Mouse (Mus musculus): ENCODE measurements around the gene Olfr1395. TPM values are rescaled to one million over a fixed set of nuclear protein-coding genes. Genes with fewer than 3 reads are reported as not detected.

The Olfr1395 gene
- not detected in 2 replicates for polyA plus RNA-seq (2015; fragmentation: Nextera tagmentation; extraction: Ambion mirVana)

GRCm38 (mm10) chr11:49141974-49142373, at the start of gene Olfr1395:
TSS of gene Olfr1395 (plus strand) at chr11:49142274.
- H3K9ac ChIP-seq, result no peak within 1 kb of the TSS
- ATAC-seq (ENCODE audit: low FRiP score, low read depth), result no peak
- H3K4me2 ChIP-seq (replicated peaks), result no peak within 1 kb of the TSS
- H3K4me3 ChIP-seq, result no peak within 1 kb of the TSS
- no peaks in the 10 kb centered on the region for H3K36me3 ChIP-seq
- no peaks in the 10 kb centered on the region for H3K27me3 ChIP-seq
- 90% methylated on average over 6 of the region's 6 CpGs for WGBS
- H3K9me3 ChIP-seq, result no peaks in the 10 kb centered on the region
- no peak within 1 kb of the TSS for H3K27ac ChIP-seq
- H3K4me1 ChIP-seq, result no peaks in the 10 kb centered on the region

GRCm38 (mm10) chr11:49092786-49093185, 49.3 kb upstream of the Olfr1395 start:
- WGBS, result 88% methylated on average over 2 of the region's 2 CpGs
- peaks cover 6% of the 10 kb centered on the region; the same call in 1 of the 2 replicates for H3K4me1 ChIP-seq
- no peak for ATAC-seq (ENCODE audit: low FRiP score, low read depth)
- no peak overlapping the region for H3K27ac ChIP-seq
- no peaks in the 10 kb centered on the region for H3K36me3 ChIP-seq
- no peak overlapping the region for H3K4me2 ChIP-seq (replicated peaks)
- H3K9ac ChIP-seq, result no peak overlapping the region
- no peaks in the 10 kb centered on the region for H3K27me3 ChIP-seq
- H3K4me3 ChIP-seq, result no peak overlapping the region
- no peaks in the 10 kb centered on the region for H3K9me3 ChIP-seq

- Histone ChIP-seq H3K9ac (no peak overlapping the region), H3K4me1 (no peaks in the 10 kb centered on the region), H3K4me2 (replicated peaks) (no peak overlapping the region), H3K9me3 (no peaks in the 10 kb centered on the region), H3K27me3 (no peaks in the 10 kb centered on the region), H3K36me3 (no peaks in the 10 kb centered on the region), H3K4me3 (no peak overlapping the region), H3K27ac (no peak overlapping the region)
- WGBS, result 78% methylated on average over 6 of the region's 6 CpGs
- ATAC-seq (ENCODE audit: low FRiP score, low read depth), result no peak
Observed at GRCm38 (mm10) chr11:49093861-49094660, 48.0 kb upstream of the Olfr1395 start.

- Histone ChIP-seq H3K27me3 (no peaks in the 10 kb centered on the region), H3K9me3 (no peaks in the 10 kb centered on the region), H3K4me1 (no peaks in the 10 kb centered on the region), H3K27ac (no peak overlapping the region), H3K36me3 (no peaks in the 10 kb centered on the region), H3K4me3 (no peak overlapping the region), H3K4me2 (replicated peaks) (no peak overlapping the region), H3K9ac (no peak overlapping the region)
- ATAC-seq (ENCODE audit: low FRiP score, low read depth), result no peak
- WGBS, result 85% methylated on average over 4 of the region's 4 CpGs
Observed at GRCm38 (mm10) chr11:49095367-49095766, 46.7 kb upstream of the Olfr1395 start.

GRCm38 (mm10) chr11:49100409-49100808, 41.7 kb upstream of the Olfr1395 start:
- H3K9me3 ChIP-seq, result no peaks in the 10 kb centered on the region

GRCm38 (mm10) chr11:49101500-49101899, 40.6 kb upstream of the Olfr1395 start:
- Histone ChIP-seq H3K9me3 (no peaks in the 10 kb centered on the region), H3K27me3 (no peaks in the 10 kb centered on the region), H3K9ac (no peak overlapping the region), H3K4me1 (no peaks in the 10 kb centered on the region), H3K4me2 (replicated peaks) (no peak overlapping the region), H3K36me3 (no peaks in the 10 kb centered on the region), H3K27ac (no peak overlapping the region), H3K4me3 (no peak overlapping the region)
- 60% methylated on average over 5 of the region's 5 CpGs for WGBS
- no peak for ATAC-seq (ENCODE audit: low FRiP score, low read depth)

More at GRCm38 (mm10) chr11:49100409-49100808, 41.7 kb upstream of the Olfr1395 start:
- ATAC-seq (ENCODE audit: low FRiP score, low read depth), result no peak
- H3K27ac ChIP-seq, result no peak overlapping the region
- H3K4me1 ChIP-seq, result no peaks in the 10 kb centered on the region
- no peaks in the 10 kb centered on the region for H3K27me3 ChIP-seq
- 80% methylated on average over 3 of the region's 3 CpGs for WGBS
- no peak overlapping the region for H3K9ac ChIP-seq
- no peak overlapping the region for H3K4me2 ChIP-seq (replicated peaks)
- H3K4me3 ChIP-seq, result no peak overlapping the region
- no peaks in the 10 kb centered on the region for H3K36me3 ChIP-seq

GRCm38 (mm10) chr11:49103047-49103693, 38.9 kb upstream of the Olfr1395 start:
- Histone ChIP-seq H3K4me3 (no peak overlapping the region), H3K9ac (no peak overlapping the region), H3K36me3 (no peaks in the 10 kb centered on the region), H3K9me3 (no peaks in the 10 kb centered on the region), H3K27me3 (no peaks in the 10 kb centered on the region), H3K4me1 (no peaks in the 10 kb centered on the region), H3K4me2 (replicated peaks) (0 out of 2 replicates have a peak overlapping the region, but pooled peaks have one; percentile 5), H3K27ac (no peak overlapping the region)
- peak; percentile 66; the same call in 1 of the 2 replicates for ATAC-seq (ENCODE audit: low FRiP score, low read depth)
- 11% methylated on average over 8 of the region's 8 CpGs for WGBS

- H3K9ac ChIP-seq, result no peak overlapping the region
- H3K4me3 ChIP-seq, result no peak overlapping the region
- 68% methylated on average over 1 of the region's 1 CpGs for WGBS
- no peak for ATAC-seq (ENCODE audit: low FRiP score, low read depth)
- H3K9me3 ChIP-seq, result no peaks in the 10 kb centered on the region
- no peak overlapping the region for H3K4me2 ChIP-seq (replicated peaks)
- no peaks in the 10 kb centered on the region for H3K4me1 ChIP-seq
- H3K27ac ChIP-seq, result no peak overlapping the region
- no peaks in the 10 kb centered on the region for H3K36me3 ChIP-seq
- H3K27me3 ChIP-seq, result no peaks in the 10 kb centered on the region
Observed at GRCm38 (mm10) chr11:49105752-49106151, 36.3 kb upstream of the Olfr1395 start.

- H3K4me1 ChIP-seq, result no peaks in the 10 kb centered on the region
- H3K4me3 ChIP-seq, result no peak overlapping the region
- 58% methylated on average over 10 of the region's 10 CpGs for WGBS
- H3K9ac ChIP-seq, result no peak overlapping the region
- no peaks in the 10 kb centered on the region for H3K27me3 ChIP-seq
- H3K27ac ChIP-seq, result no peak overlapping the region
- H3K4me2 ChIP-seq (replicated peaks), result no peak overlapping the region
- ATAC-seq (ENCODE audit: low FRiP score, low read depth), result no peak
- no peaks in the 10 kb centered on the region for H3K9me3 ChIP-seq
- no peaks in the 10 kb centered on the region for H3K36me3 ChIP-seq
Observed at GRCm38 (mm10) chr11:49107650-49108537, 34.2 kb upstream of the Olfr1395 start.

GRCm38 (mm10) chr11:49108833-49109232, 33.2 kb upstream of the Olfr1395 start:
- Histone ChIP-seq H3K4me3 (no peak overlapping the region), H3K4me2 (replicated peaks) (no peak overlapping the region), H3K4me1 (no peaks in the 10 kb centered on the region), H3K27ac (no peak overlapping the region), H3K36me3 (no peaks in the 10 kb centered on the region), H3K9me3 (no peaks in the 10 kb centered on the region), H3K27me3 (no peaks in the 10 kb centered on the region), H3K9ac (no peak overlapping the region)
- no peak for ATAC-seq (ENCODE audit: low FRiP score, low read depth)
- WGBS, result 48% methylated on average over 1 of the region's 1 CpGs

GRCm38 (mm10) chr11:49111000-49111399, 31.1 kb upstream of the Olfr1395 start:
- ATAC-seq (ENCODE audit: low FRiP score, low read depth), result no peak
- no peak overlapping the region for H3K27ac ChIP-seq
- no peaks in the 10 kb centered on the region for H3K9me3 ChIP-seq
- H3K4me2 ChIP-seq (replicated peaks), result no peak overlapping the region
- H3K36me3 ChIP-seq, result no peaks in the 10 kb centered on the region
- no peak overlapping the region for H3K4me3 ChIP-seq
- WGBS, result 59% methylated on average over 1 of the region's 1 CpGs
- H3K9ac ChIP-seq, result no peak overlapping the region
- no peaks in the 10 kb centered on the region for H3K4me1 ChIP-seq
- H3K27me3 ChIP-seq, result no peaks in the 10 kb centered on the region
